Mouse (Mus musculus) splenic B cell, adult 2 months (primary cell): ENCODE measurements around the gene Cfap70.

Experiments
- DNase-seq: peaks from one replicate; pipeline ENCODE4 v3.0.0-alpha.2; 2011; ENCODE audit warnings: low read depth, low spot score
- H3K27me3 ChIP-seq: 2 replicates; pipeline ENCODE4 v1.6.1; 2012; ENCODE audit warnings: mild to moderate bottlenecking, low read length, moderate library complexity, mixed read lengths; ENCODE audit not compliant: control insufficient read depth, poor library complexity, insufficient read depth, severe bottlenecking
- H3K36me3 ChIP-seq: 2 replicates; pipeline ENCODE4 v1.6.1; 2012; ENCODE audit warnings: mild to moderate bottlenecking, low read length, moderate library complexity, mixed read lengths; ENCODE audit not compliant: control insufficient read depth, poor library complexity, insufficient read depth, severe bottlenecking

Cfap70 gene

GRCm38 (mm10) chr14:20451765-20452331, at the start of gene Cfap70:
Cfap70 (minus strand) TSS chr14:20452226.
- peak; percentile 65 for DNase-seq
- no peaks in the 10 kb centered on the region for H3K36me3 ChIP-seq

GRCm38 (mm10) chr14:20499982-20500381, 48.0 kb upstream of the Cfap70 start:
- no peaks in the 10 kb centered on the region for H3K27me3 ChIP-seq
- peaks cover 9% of the 10 kb centered on the region for H3K36me3 ChIP-seq
- no peak for DNase-seq

More at GRCm38 (mm10) chr14:20451765-20452331, at the start of gene Cfap70:
- no peaks in the 10 kb centered on the region for H3K27me3 ChIP-seq

GRCm38 (mm10) chr14:20496603-20497002, 44.6 kb upstream of the Cfap70 start, which contains the start of gene Mss51:
Mss51 (minus strand) TSS chr14:20496901.
- DNase-seq: no peak
- Histone ChIP-seq H3K27me3 (no peaks in the 10 kb centered on the region), H3K36me3 (peaks cover 9% of the 10 kb centered on the region)

- H3K27me3 ChIP-seq: no peaks in the 10 kb centered on the region
- H3K36me3 ChIP-seq: peaks cover 2% of the 10 kb centered on the region; the same call in 1 of the 2 replicates
- no peak for DNase-seq
Measured at GRCm38 (mm10) chr14:20486031-20486430, 34.0 kb upstream of the Cfap70 start.

- DNase-seq: no peak
- peaks cover 2% of the 10 kb centered on the region; the same call in 1 of the 2 replicates for H3K36me3 ChIP-seq
Measured at GRCm38 (mm10) chr14:20482051-20482751, 30.2 kb upstream of the Cfap70 start.

GRCm38 (mm10) chr14:20481211-20481610, 29.2 kb upstream of the Cfap70 start:
- Histone ChIP-seq H3K27me3 (no peaks in the 10 kb centered on the region), H3K36me3 (peaks cover 2% of the 10 kb centered on the region; the same call in 1 of the 2 replicates)
- peak; percentile 27 for DNase-seq

More at GRCm38 (mm10) chr14:20482051-20482751, 30.2 kb upstream of the Cfap70 start:
- H3K27me3 ChIP-seq: no peaks in the 10 kb centered on the region

- DNase-seq: no peak
- H3K36me3 ChIP-seq: peaks cover 2% of the 10 kb centered on the region; the same call in 1 of the 2 replicates
- H3K27me3 ChIP-seq: no peaks in the 10 kb centered on the region
Measured at GRCm38 (mm10) chr14:20480195-20480579, 28.2 kb upstream of the Cfap70 start.

- peak; percentile 82 for DNase-seq
- H3K27me3 ChIP-seq: no peaks in the 10 kb centered on the region
Measured at GRCm38 (mm10) chr14:20479291-20480194, 27.5 kb upstream of the Cfap70 start, which contains the start of gene Anxa7. Anxa7 (minus strand) TSS chr14:20480133.

GRCm38 (mm10) chr14:20478801-20479200, 26.8 kb upstream of the Cfap70 start:
- no peaks in the 10 kb centered on the region for H3K27me3 ChIP-seq
- peak; percentile 51 for DNase-seq
- H3K36me3 ChIP-seq: 0 out of 2 replicates have a peak, but pooled peaks cover 1% of the 10 kb centered on the region

More at GRCm38 (mm10) chr14:20479291-20480194, 27.5 kb upstream of the Cfap70 start, which contains the start of gene Anxa7:
- H3K36me3 ChIP-seq: no peaks in the 10 kb centered on the region; the same call in 1 of the 2 replicates

GRCm38 (mm10) chr14:20478385-20478784, 26.4 kb upstream of the Cfap70 start:
- H3K27me3 ChIP-seq: no peaks in the 10 kb centered on the region
- DNase-seq: no peak
- H3K36me3 ChIP-seq: 0 out of 2 replicates have a peak, but pooled peaks cover 1% of the 10 kb centered on the region

GRCm38 (mm10) chr14:20477261-20478025, 25.4 kb upstream of the Cfap70 start:
- Histone ChIP-seq H3K36me3 (0 out of 2 replicates have a peak, but pooled peaks cover 3% of the 10 kb centered on the region), H3K27me3 (no peaks in the 10 kb centered on the region)
- DNase-seq: no peak

GRCm38 (mm10) chr14:20460216-20460615, 8.2 kb upstream of the Cfap70 start:
- DNase-seq: no peak
- H3K36me3 ChIP-seq: peaks cover 26% of the 10 kb centered on the region
- no peaks in the 10 kb centered on the region for H3K27me3 ChIP-seq

GRCm38 (mm10) chr14:20458378-20458777, 6.4 kb upstream of the Cfap70 start:
- no peak for DNase-seq
- Histone ChIP-seq H3K36me3 (peaks cover 21% of the 10 kb centered on the region), H3K27me3 (no peaks in the 10 kb centered on the region)

- no peaks in the 10 kb centered on the region for H3K27me3 ChIP-seq
- peaks cover under 1% of the 10 kb centered on the region; the same call in 1 of the 2 replicates for H3K36me3 ChIP-seq
- DNase-seq: no peak
Measured at GRCm38 (mm10) chr14:20452929-20453328, 903 bp upstream of the Cfap70 start.
